Mouse (Mus musculus): Measurements from ENCODE around the gene Rassf9. TPM values are rescaled to one million over a fixed set of nuclear protein-coding genes. Genes with fewer than 3 reads are reported as not detected.

Rassf9 gene
- 10.7 TPM for polyA plus RNA-seq (2014; fragmentation: Illumina TruSeq; extraction: RNeasy Lipid Tissue Mini Kit (QIAGEN cat#74804); ENCODE audit: low read depth, low replicate concordance)

GRCm38 (mm10) chr10:102511807-102512461 is at the start of gene Rassf9:
TSS of gene Rassf9 (plus strand) at chr10:102512222.

GRCm38 (mm10) chr10:102490386-102490785 is 21.6 kb upstream of the Rassf9 start, which contains the start of gene Nts:
TSS of gene Nts (minus strand) at chr10:102490486.

Other genes starting within 250 kb of the Rassf9 start
- gene Nts, start 21.7 kb upstream of the Rassf9 start, polyA plus RNA-seq (2014; fragmentation: Illumina TruSeq; extraction: RNeasy Lipid Tissue Mini Kit (QIAGEN cat#74804); ENCODE audit: low read depth, low replicate concordance): 3.8 TPM

Measured in sigmoid colon, adult 10 weeks (tissue).